ENCODE assay signal across 16 mouse cellular contexts in genomic region chr12:105312571-105313035, GRCm38 (mm10). TPM values are rescaled to one million over a fixed set of nuclear protein-coding genes. Genes with fewer than 3 reads are reported as not detected.
A peak's percentile ranks its signal among the peaks of the same experiment; 100 is the strongest.
DNase-seq lines count a peak whose midpoint lies in the region; ATAC-seq lines count a peak whose summit lies in the region.
"Had no signal": no experiment of that assay in that cellular context is flagged by ENCODE, and none has a peak within 500 bp of the region (broad histone marks: within the 10 kb centered on the region; RNA-seq: fewer than 3 reads in every experiment).

No protein-coding gene starts in this region.

- H3K36me3 ChIP-seq in limb, embryonic 12.5 days = no peaks in the 10 kb centered on the region
- no peaks in the 10 kb centered on the region for H3K36me3 ChIP-seq in limb, embryonic 10.5 days
- no peaks in the 10 kb centered on the region for H3K36me3 ChIP-seq in limb, embryonic 15.5 days
- H3K36me3 ChIP-seq: liver, embryonic 13.5 days; neural tube, embryonic 12.5 days had no signal

- H3K27me3 ChIP-seq in limb, embryonic 12.5 days = no peaks in the 10 kb centered on the region
- H3K27me3 ChIP-seq in limb, embryonic 10.5 days (ENCODE audit: low read depth, poor library complexity, severe bottlenecking) = no peaks in the 10 kb centered on the region
- no peaks in the 10 kb centered on the region for H3K27me3 ChIP-seq in limb, embryonic 15.5 days
- H3K27me3 ChIP-seq: liver, embryonic 13.5 days; megakaryocyte, embryonic 14.5 days; neural tube, embryonic 12.5 days had no signal

- H3K4me1 ChIP-seq in limb, embryonic 12.5 days (replicated peaks) = peaks cover 14% of the 10 kb centered on the region
- H3K4me1 ChIP-seq in limb, embryonic 10.5 days = no peaks in the 10 kb centered on the region
- peaks cover 8% of the 10 kb centered on the region; the same call in 1 of the 2 replicates for H3K4me1 ChIP-seq in limb, embryonic 15.5 days
- H3K4me1 ChIP-seq: liver, embryonic 13.5 days; megakaryocyte, embryonic 14.5 days; neural tube, embryonic 12.5 days had no signal

- no peak for DNase-seq in frontal cortex, adult 2 months (ENCODE audit: extremely low spot score in 1 of 2, low spot score in 1 of 2)
- no peak for DNase-seq in limb, embryonic 10.5 days (ENCODE audit: low spot score)
- DNase-seq in cerebellum, adult 9-10 months = peak; percentile 75
- DNase-seq in urinary bladder, adult 18-20 months (ENCODE audit: low spot score in 2 of 2) = no peak
- DNase-seq in thymus, postnatal 36 days = no peak
- DNase-seq: adrenal gland, postnatal 36 days; liver, embryonic 13.5 days; lung, postnatal 10 days; thymus, postnatal 4 days had no signal

- H3K9ac ChIP-seq in limb, embryonic 12.5 days (replicated peaks) = no peak overlapping the region
- no peak overlapping the region for H3K9ac ChIP-seq in limb, embryonic 15.5 days
- H3K9ac ChIP-seq: liver, embryonic 13.5 days; neural tube, embryonic 12.5 days had no signal

- no peaks in the 10 kb centered on the region for H3K9me3 ChIP-seq in limb, embryonic 12.5 days
- H3K9me3 ChIP-seq in limb, embryonic 10.5 days (replicated peaks) = no peaks in the 10 kb centered on the region
- H3K9me3 ChIP-seq in limb, embryonic 15.5 days = no peaks in the 10 kb centered on the region

- H3K27ac ChIP-seq in limb, embryonic 12.5 days = no peak overlapping the region
- no peak overlapping the region for H3K27ac ChIP-seq in limb, embryonic 10.5 days
- H3K27ac ChIP-seq in limb, embryonic 15.5 days = no peak overlapping the region
- H3K27ac ChIP-seq: liver, embryonic 13.5 days; neural tube, embryonic 12.5 days had no signal

- WGBS in limb, embryonic 12.5 days = 57% methylated on average over 5 of the region's 5 CpGs
- 71% methylated on average over 5 of the region's 5 CpGs for WGBS in limb, embryonic 10.5 days
- WGBS in limb, embryonic 15.5 days = 41% methylated on average over 5 of the region's 5 CpGs

- ATAC-seq in frontal cortex, adult (ENCODE audit: low TSS enrichment) = peak; percentile 38; the same call in 1 of the 2 replicates
- peak; percentile 56; the same call in 1 of the 2 replicates for ATAC-seq in limb, embryonic 12.5 days (ENCODE audit: insufficient number of reproducible peaks, insufficient read depth, low FRiP score, low TSS enrichment, low read depth)
- 0 out of 2 replicates have a peak, but pooled peaks have one; percentile 61 for ATAC-seq in limb, embryonic 15.5 days (ENCODE audit: insufficient number of reproducible peaks, low FRiP score, low TSS enrichment, low read depth)

- H3K4me3 ChIP-seq in limb, embryonic 12.5 days (replicated peaks) = no peak overlapping the region
- H3K4me3 ChIP-seq in limb, embryonic 10.5 days = no peak overlapping the region
- H3K4me3 ChIP-seq in limb, embryonic 15.5 days = no peak overlapping the region
- H3K4me3 ChIP-seq: liver, embryonic 13.5 days; megakaryocyte, embryonic 14.5 days; neural tube, embryonic 12.5 days had no signal

- no peak overlapping the region for H3K4me2 ChIP-seq in limb, embryonic 12.5 days
- H3K4me2 ChIP-seq in limb, embryonic 15.5 days = no peak overlapping the region
- H3K4me2 ChIP-seq: liver, embryonic 13.5 days; neural tube, embryonic 12.5 days had no signal

RNA-seq across cellular contexts. Expression of gene Tunar, which starts 21.1 kb away (rescaled TPM):
- 6.8 and 10.2 TPM in 2 replicates for polyA plus RNA-seq in frontal cortex, adult 2 months (2012; rRNA removed)
- polyA plus RNA-seq in limb, embryonic 12.5 days (2016; fragmentation: Nextera tagmentation; extraction: Ambion mirVana) = 0.35 and 0.43 TPM in 2 replicates
- polyA plus RNA-seq in limb, embryonic 10.5 days (2016; fragmentation: Nextera tagmentation; extraction: Ambion mirVana) = 0.23 and 0.26 TPM in 2 replicates
- 0.17 and 0.19 TPM in 2 replicates for polyA plus RNA-seq in limb, embryonic 15.5 days (2015; fragmentation: Nextera tagmentation; extraction: Ambion mirVana)
- polyA plus RNA-seq: gonadal fat pad, adult 2 months; heart, embryonic 16.5 days had no signal
